Mouse (Mus musculus) heart, embryonic 11.5 days (tissue): ENCODE measurements around the gene Cd244a. TPM values are rescaled to one million over a fixed set of nuclear protein-coding genes. Genes with fewer than 3 reads are reported as not detected.

Source experiments
- ATAC-seq: fragments of 200-750 bp; cut with Nextera tagmentation; replicated peaks from 2 replicates; pipeline ENCODE4 v1.8.0; 2017; ENCODE audit warnings: moderate library complexity; ENCODE audit not compliant: insufficient number of reproducible peaks, low FRiP score, low TSS enrichment
- H3K27ac ChIP-seq: fragments of 300-500 bp; sonication (generic); 2 replicates; pipeline ENCODE4 v1.5.1; 2014; ENCODE audit warnings: mild to moderate bottlenecking, low read depth, low read length
- H3K27me3 ChIP-seq: fragments of 300-500 bp; sonication (generic); 2 replicates; pipeline ENCODE4 v1.6.1; 2014; ENCODE audit warnings: mild to moderate bottlenecking, low read length, mixed read lengths; ENCODE audit not compliant: control insufficient read depth, insufficient read depth
- H3K36me3 ChIP-seq: fragments of 300-500 bp; sonication (generic); 2 replicates; pipeline ENCODE4 v1.6.1; 2014; ENCODE audit warnings: mild to moderate bottlenecking, low read length, moderate library complexity, mixed read lengths; ENCODE audit not compliant: control insufficient read depth, insufficient read depth
- H3K4me1 ChIP-seq: fragments of 300-500 bp; sonication (generic); 2 replicates; pipeline ENCODE4 v1.6.1; 2014; ENCODE audit warnings: low read length; ENCODE audit not compliant: control insufficient read depth, insufficient read depth
- H3K4me2 ChIP-seq: fragments of 300-500 bp; sonication (generic); 2 replicates; pipeline ENCODE4 v1.6.1; 2014; ENCODE audit warnings: mild to moderate bottlenecking, moderate library complexity
- H3K4me3 ChIP-seq: fragments of 300-500 bp; sonication (generic); 2 replicates; pipeline ENCODE4 v1.5.1; 2014; ENCODE audit warnings: low read depth, low read length
- H3K9ac ChIP-seq: fragments of 300-500 bp; sonication (generic); 2 replicates; pipeline ENCODE4 v1.6.1; 2014; ENCODE audit warnings: mild to moderate bottlenecking, low read depth, low read length, moderate library complexity
- H3K9me3 ChIP-seq: fragments of 300-500 bp; sonication (generic); replicated peaks from 2 replicates; pipeline ENCODE4 v1.6.1; 2016; ENCODE audit warnings: low read length; ENCODE audit not compliant: control insufficient read depth
- WGBS: fragments of 180-500 bp; shearing (Covaris S2); extraction: QIAGEN DNeasy Blood & Tissue Kit; methylation state at CpG from one replicate; pipeline ENCODE4 v1.1.7; 2014; ENCODE audit not compliant: insufficient replicate concordance; 5-methylcytosine and 5-hydroxymethylcytosine counted together
- polyA plus RNA-seq: library from polyadenylated mRNA; unstranded; fragments of >200 nt; fragmentation: Nextera tagmentation; extraction: Ambion mirVana; gene quantifications from 2 replicates; pipeline ENCODE4 v1.2.1, GENCODE M21; 2014

Cd244a gene
- polyA plus RNA-seq, 1 experiment from 2014 or later = not detected

DNA sequence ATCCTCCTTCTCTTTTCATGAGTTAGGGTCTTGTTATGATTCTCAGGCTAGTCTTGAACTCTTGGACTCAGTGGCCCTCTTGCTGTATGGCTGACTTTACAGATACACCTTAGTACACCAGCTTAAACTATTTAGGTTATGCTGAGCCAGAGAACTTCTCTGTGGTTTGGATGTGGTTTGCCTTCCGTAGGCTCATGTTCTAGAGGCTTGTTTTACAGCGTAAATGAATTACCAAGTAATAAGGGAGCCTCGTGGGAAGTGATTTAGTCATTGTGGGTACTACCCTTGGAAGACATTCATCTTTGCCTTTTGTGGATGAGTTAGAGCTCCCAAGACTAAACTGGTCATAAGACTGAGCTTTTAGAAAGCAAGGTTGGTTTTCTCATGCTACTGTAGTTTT, 68.8 kb downstream of the Cd244a start:
- H3K27ac ChIP-seq = no peak overlapping the region
- no peak overlapping the region for H3K4me2 ChIP-seq
- H3K27me3 ChIP-seq = no peaks in the 10 kb centered on the region
- H3K9ac ChIP-seq = no peak overlapping the region
- no peaks in the 10 kb centered on the region for H3K9me3 ChIP-seq
- no peak overlapping the region for H3K4me3 ChIP-seq
- H3K36me3 ChIP-seq = no peaks in the 10 kb centered on the region
- no peaks in the 10 kb centered on the region for H3K4me1 ChIP-seq
- 73% methylated on average over 3 of the region's 3 CpGs for WGBS
- no peak for ATAC-seq

DNA sequence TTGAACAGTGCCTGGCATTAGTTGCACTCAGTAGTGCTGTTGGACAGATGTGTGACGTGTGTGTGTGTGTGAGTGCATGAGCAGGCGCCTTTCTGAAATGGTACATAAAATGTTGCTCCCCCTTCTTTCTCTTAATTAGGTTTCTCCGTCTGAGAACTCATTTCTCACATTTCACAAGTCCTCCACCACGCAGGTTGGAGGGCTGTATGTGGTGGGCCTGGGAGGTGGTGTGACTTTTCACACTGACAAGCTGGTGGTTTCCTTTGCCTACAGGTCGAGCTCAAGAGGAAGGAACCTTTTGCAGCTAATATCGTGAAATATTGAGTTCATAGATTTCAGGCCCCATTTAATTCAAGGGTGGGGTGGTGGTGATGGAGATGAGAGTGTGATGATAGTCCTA, 70.2 kb downstream of the Cd244a start:
- Histone ChIP-seq H3K27me3 (no peaks in the 10 kb centered on the region), H3K4me2 (no peak overlapping the region), H3K9me3 (no peaks in the 10 kb centered on the region), H3K27ac (no peak overlapping the region), H3K9ac (no peak overlapping the region), H3K36me3 (no peaks in the 10 kb centered on the region), H3K4me1 (no peaks in the 10 kb centered on the region), H3K4me3 (no peak overlapping the region)
- ATAC-seq = no peak
- WGBS = 71% methylated on average over 6 of the region's 6 CpGs

DNA sequence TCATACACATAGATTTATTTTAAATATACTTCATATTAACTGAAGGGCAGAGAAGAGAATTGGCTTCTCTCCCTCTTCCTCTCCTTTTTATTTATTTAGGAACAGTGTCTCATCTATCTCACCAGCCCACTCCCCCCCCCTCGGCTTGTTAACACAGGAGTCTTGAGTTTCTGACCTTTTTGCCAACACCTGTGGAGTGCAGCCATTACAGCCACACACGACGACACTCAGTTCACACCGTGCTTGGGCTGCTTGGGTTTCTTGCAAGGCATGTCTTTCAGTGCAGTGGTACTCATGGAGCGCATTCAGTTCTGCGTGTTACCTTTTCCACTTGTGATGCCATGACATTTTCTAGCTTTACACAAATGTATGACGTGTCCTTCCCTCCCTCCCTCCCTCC, 71.0 kb downstream of the Cd244a start:
- Histone ChIP-seq H3K4me1 (no peaks in the 10 kb centered on the region), H3K9ac (no peak overlapping the region), H3K9me3 (no peaks in the 10 kb centered on the region), H3K27me3 (no peaks in the 10 kb centered on the region), H3K36me3 (no peaks in the 10 kb centered on the region), H3K4me3 (no peak overlapping the region), H3K4me2 (no peak overlapping the region), H3K27ac (no peak overlapping the region)
- ATAC-seq = no peak
- 88% methylated on average over 7 of the region's 7 CpGs for WGBS

DNA sequence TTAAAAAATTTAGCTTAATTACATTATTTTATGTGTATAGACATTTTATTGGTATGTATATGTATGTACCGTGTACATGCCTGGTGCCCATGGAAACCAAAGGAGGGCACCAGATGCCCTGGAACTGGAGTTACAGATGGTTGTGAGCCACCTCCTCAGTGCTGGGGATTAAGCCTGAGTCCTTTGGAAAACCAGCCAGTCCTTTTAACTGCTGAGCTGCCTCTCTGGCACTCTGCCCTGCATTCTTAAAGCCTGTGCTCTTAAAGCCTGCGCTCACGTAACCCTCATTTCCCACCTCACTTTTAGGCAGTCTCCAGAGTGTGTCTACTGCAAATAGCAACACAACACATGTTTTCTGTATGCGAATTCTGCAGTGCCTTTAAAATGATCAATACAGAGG, 71.9 kb downstream of the Cd244a start:
- Histone ChIP-seq H3K27ac (no peak overlapping the region), H3K9ac (no peak overlapping the region), H3K4me3 (no peak overlapping the region), H3K4me2 (no peak overlapping the region), H3K27me3 (no peaks in the 10 kb centered on the region), H3K9me3 (no peaks in the 10 kb centered on the region), H3K36me3 (no peaks in the 10 kb centered on the region), H3K4me1 (no peaks in the 10 kb centered on the region)
- WGBS = 83% methylated on average over 4 of the region's 4 CpGs
- ATAC-seq = no peak

DNA sequence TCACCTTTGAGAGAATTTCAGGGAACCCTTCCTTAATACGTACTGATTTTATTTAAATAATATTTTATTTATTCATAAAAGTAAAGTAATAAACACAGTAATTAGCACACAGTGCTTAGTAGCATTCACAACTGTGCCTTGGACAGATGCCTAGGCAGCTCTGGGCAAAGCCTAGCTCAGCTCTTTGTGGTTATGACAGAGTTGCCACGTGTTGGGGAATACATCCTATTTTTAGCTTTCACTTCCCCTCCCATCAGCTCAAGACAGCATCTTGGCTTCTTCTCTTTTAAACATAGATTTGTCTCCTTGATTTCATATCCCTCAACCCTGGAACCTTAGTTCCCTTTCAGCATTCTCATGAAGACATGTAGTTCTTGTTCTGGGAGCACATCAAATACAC, 72.5 kb downstream of the Cd244a start:
- Histone ChIP-seq H3K9me3 (no peaks in the 10 kb centered on the region), H3K27ac (no peak overlapping the region), H3K4me3 (no peak overlapping the region), H3K4me2 (no peak overlapping the region), H3K36me3 (no peaks in the 10 kb centered on the region), H3K27me3 (no peaks in the 10 kb centered on the region), H3K9ac (no peak overlapping the region), H3K4me1 (no peaks in the 10 kb centered on the region)
- WGBS = 57% methylated on average over 2 of the region's 2 CpGs
- no peak for ATAC-seq

DNA sequence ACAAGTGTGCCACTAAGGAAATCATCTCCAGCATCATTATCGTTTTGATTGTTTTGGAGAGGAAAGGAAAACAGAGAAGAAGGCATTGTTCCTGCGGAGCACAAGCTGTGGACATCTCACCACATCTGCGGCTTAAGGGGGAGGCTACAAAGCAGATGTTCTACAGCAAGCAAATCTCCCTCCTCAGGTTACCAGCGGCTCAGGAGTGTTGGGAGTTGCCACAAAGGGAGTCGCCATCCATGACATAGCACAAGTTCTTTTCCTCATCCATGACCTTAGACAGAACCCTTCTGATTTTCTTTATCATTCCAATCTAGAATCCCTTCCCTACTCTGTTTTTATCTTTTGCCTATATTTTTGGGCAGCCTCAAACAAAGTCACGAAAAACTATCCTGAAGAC, 76.7 kb downstream of the Cd244a start:
- no peaks in the 10 kb centered on the region for H3K9me3 ChIP-seq
- H3K4me3 ChIP-seq = no peak overlapping the region
- no peaks in the 10 kb centered on the region for H3K27me3 ChIP-seq
- H3K4me1 ChIP-seq = no peaks in the 10 kb centered on the region
- ATAC-seq = no peak
- 34% methylated on average over 6 of the region's 6 CpGs for WGBS
- no peak overlapping the region for H3K9ac ChIP-seq
- H3K4me2 ChIP-seq = no peak overlapping the region
- H3K36me3 ChIP-seq = no peaks in the 10 kb centered on the region
- H3K27ac ChIP-seq = no peak overlapping the region

DNA sequence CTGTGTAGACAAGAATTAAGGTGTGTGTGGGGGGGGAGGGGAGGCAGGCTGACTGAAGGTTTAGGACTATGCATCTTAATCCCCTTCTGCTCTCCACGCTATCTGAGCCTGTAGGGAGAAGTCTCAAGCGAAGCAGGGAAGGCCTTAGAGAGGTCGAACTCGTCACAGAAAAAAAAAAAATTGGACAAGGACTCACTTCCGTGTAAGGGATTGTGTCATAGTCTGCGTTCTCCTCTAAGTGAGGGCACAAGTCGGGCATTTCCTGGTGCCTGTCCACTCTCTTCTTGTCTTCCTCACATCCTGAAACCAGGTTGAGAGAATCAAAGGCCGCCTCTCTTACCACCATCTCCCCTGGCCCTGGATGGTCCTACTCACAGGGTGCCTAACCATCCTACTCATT, 78.1 kb downstream of the Cd244a start:
- H3K27ac ChIP-seq = no peak overlapping the region
- no peaks in the 10 kb centered on the region for H3K36me3 ChIP-seq
- H3K9me3 ChIP-seq = no peaks in the 10 kb centered on the region
- no peaks in the 10 kb centered on the region for H3K4me1 ChIP-seq
- H3K9ac ChIP-seq = no peak overlapping the region
- H3K27me3 ChIP-seq = no peaks in the 10 kb centered on the region
- 68% methylated on average over 8 of the region's 8 CpGs for WGBS
- ATAC-seq = no peak
- H3K4me2 ChIP-seq = no peak overlapping the region
- H3K4me3 ChIP-seq = no peak overlapping the region

DNA sequence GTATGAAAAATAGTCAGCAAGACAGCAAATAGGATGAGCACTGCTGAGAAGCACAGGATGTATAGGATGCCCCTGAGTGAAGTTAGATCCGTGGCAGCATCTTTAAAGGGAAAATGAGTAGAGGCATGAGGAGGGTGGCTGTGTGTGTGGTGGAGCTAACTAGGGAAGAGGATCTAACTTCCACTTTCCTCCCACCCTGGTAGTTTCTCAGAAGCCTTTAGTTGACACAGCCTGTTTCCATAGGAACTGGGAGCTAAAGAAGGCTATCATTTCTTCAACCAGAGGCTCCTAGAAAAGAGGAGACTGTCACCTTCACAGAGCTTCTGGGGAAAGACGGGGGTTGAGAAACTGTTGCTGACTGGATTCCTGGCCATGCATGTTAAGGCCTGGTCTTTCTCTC, 79.7 kb downstream of the Cd244a start:
- Histone ChIP-seq H3K9ac (no peak overlapping the region), H3K4me2 (no peak overlapping the region), H3K27me3 (no peaks in the 10 kb centered on the region), H3K4me1 (no peaks in the 10 kb centered on the region), H3K9me3 (no peaks in the 10 kb centered on the region), H3K36me3 (no peaks in the 10 kb centered on the region), H3K27ac (no peak overlapping the region), H3K4me3 (no peak overlapping the region)
- 75% methylated on average over 2 of the region's 2 CpGs for WGBS
- no peak for ATAC-seq

DNA sequence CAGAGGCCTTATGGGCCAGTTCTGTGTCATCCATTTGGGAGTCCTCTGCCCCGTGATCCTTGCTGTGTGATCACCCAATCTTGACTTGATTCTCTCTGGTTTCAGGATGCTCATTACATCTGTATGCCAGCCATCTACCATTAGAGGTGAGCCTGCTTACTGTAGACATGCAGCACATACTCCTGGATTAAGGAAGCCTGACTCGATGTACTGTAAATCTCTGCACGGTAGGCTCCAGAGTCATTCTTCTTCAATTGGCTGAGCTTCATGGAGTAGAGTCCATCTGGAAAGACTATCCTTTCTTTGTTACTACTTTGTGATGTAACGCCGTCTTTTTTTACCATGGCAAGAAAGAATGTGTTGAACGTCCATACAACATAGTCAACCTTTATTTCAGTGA, 81.8 kb downstream of the Cd244a start:
- ATAC-seq = no peak
- Histone ChIP-seq H3K36me3 (no peaks in the 10 kb centered on the region), H3K9ac (no peak overlapping the region), H3K4me1 (no peaks in the 10 kb centered on the region), H3K9me3 (no peaks in the 10 kb centered on the region), H3K4me2 (no peak overlapping the region), H3K4me3 (no peak overlapping the region), H3K27ac (no peak overlapping the region), H3K27me3 (no peaks in the 10 kb centered on the region)
- WGBS = 86% methylated on average over 6 of the region's 6 CpGs
